Mouse (Mus musculus): Measurements from ENCODE around the gene Acsl5. TPM values are rescaled to one million over a fixed set of nuclear protein-coding genes. Genes with fewer than 3 reads are reported as not detected.
A peak's percentile ranks its signal among the peaks of the same experiment; 100 is the strongest.

Acsl5 gene
- polyA plus RNA-seq, 1 experiment, result 53.2 TPM

- no peak for TF ChIP-seq POLR2A (IDR thresholded peaks at IDR 0.05; ENCODE audit: borderline replicate concordance, extremely low read depth, low read depth, low read length)
- no peak for TF ChIP-seq CTCF (IDR thresholded peaks at IDR 0.05; ENCODE audit: insufficient read depth, low read length)
- WGBS, result 62% methylated on average over 9 of the region's 9 CpGs
- no peak for DNase-seq
- peaks cover 8% of the 10 kb centered on the region for H3K4me1 ChIP-seq (ENCODE audit: control insufficient read depth, insufficient read depth, low read length)
- no peak overlapping the region for H3K4me3 ChIP-seq (replicated peaks; ENCODE audit: extremely low read depth, low read depth, low read length)
These were observed 34.4 kb upstream of the Acsl5 start for GRCm38 (mm10) chr19:55217365-55217764.

DNA sequence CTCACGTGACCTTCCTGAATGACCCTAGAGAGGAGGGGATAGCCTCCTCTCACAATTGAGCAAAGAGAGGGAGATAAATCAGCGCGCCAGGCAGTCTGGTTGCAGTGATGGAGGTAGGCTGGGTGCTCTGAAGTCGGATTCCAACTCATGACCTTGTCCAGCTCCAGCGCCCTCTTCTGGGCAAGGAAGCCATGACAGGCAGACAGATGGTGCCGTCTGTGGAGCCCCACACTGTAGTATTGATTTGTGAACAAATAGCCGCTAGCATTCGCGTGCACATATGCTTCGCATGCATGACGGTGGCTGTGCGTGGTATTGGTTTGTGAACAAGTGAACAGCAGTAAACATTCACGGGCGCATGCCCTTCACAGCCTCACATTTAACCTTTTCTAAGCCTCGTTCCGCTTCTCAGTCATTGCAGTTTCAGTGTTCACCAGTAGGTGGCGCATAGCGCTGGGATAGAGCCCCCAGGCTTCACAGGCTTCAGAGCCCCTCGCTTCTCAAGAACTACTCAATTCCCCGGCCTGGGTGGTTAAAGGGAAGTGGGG is 33.5 kb upstream of the Acsl5 start:
- TF ChIP-seq CTCF (IDR thresholded peaks at IDR 0.05; ENCODE audit: insufficient read depth, low read length) (peak; percentile 85), POLR2A (IDR thresholded peaks at IDR 0.05; ENCODE audit: borderline replicate concordance, extremely low read depth, low read depth, low read length) (no peak; the same call in 1 of the 2 replicates)
- H3K4me1 ChIP-seq (ENCODE audit: control insufficient read depth, insufficient read depth, low read length), result peaks cover 7% of the 10 kb centered on the region
- DNase-seq, result peak; percentile 86
- peak overlapping the region; percentile 71 for H3K4me3 ChIP-seq (replicated peaks; ENCODE audit: extremely low read depth, low read depth, low read length)
- WGBS, result 6% methylated on average over 20 of the region's 20 CpGs

GRCm38 (mm10) chr19:55218741-55219221 is 33.0 kb upstream of the Acsl5 start:
- peak overlapping the region; percentile 22 for H3K4me3 ChIP-seq (replicated peaks; ENCODE audit: extremely low read depth, low read depth, low read length)
- TF ChIP-seq POLR2A (IDR thresholded peaks at IDR 0.05; ENCODE audit: borderline replicate concordance, extremely low read depth, low read depth, low read length), result no peak
- no peak for DNase-seq
- WGBS, result 28% methylated on average over 12 of the region's 12 CpGs
- peaks cover 7% of the 10 kb centered on the region for H3K4me1 ChIP-seq (ENCODE audit: control insufficient read depth, insufficient read depth, low read length)

DNA sequence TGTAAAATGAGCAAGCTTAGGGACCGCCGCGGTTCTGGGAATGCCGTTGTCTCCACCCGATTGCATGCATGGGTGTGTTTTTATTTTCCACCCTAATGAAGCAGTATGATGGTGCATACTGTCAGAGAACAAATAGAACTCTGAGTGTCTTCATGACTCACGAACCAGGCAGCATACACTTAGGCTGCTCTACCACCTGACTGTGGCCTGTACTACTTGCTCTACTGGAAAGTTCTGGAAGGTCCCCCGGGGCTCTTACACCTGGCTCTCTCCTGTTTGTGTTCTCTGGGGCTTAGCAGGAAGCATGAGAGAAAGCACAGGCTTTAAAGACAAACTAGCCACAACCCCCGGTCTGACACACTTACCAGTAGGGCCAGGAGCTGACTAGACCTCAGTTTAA is 32.4 kb upstream of the Acsl5 start:
- DNase-seq, result no peak

GRCm38 (mm10) chr19:55221208-55221607 is 30.5 kb upstream of the Acsl5 start:
- no peak for DNase-seq
- TF ChIP-seq POLR2A (IDR thresholded peaks at IDR 0.05; ENCODE audit: borderline replicate concordance, extremely low read depth, low read depth, low read length), result no peak
- no peak for TF ChIP-seq CTCF (IDR thresholded peaks at IDR 0.05; ENCODE audit: insufficient read depth, low read length)
- H3K4me3 ChIP-seq (replicated peaks; ENCODE audit: extremely low read depth, low read depth, low read length), result no peak overlapping the region
- WGBS, result 67% methylated on average over 6 of the region's 6 CpGs
- peaks cover 7% of the 10 kb centered on the region for H3K4me1 ChIP-seq (ENCODE audit: control insufficient read depth, insufficient read depth, low read length)

More for the DNA sequence above, 32.4 kb upstream of the Acsl5 start:
- H3K4me3 ChIP-seq (replicated peaks; ENCODE audit: extremely low read depth, low read depth, low read length), result no peak overlapping the region
- TF ChIP-seq POLR2A (IDR thresholded peaks at IDR 0.05; ENCODE audit: borderline replicate concordance, extremely low read depth, low read depth, low read length), result no peak
- TF ChIP-seq CTCF (IDR thresholded peaks at IDR 0.05; ENCODE audit: insufficient read depth, low read length), result no peak
- H3K4me1 ChIP-seq (ENCODE audit: control insufficient read depth, insufficient read depth, low read length), result peaks cover 7% of the 10 kb centered on the region
- 71% methylated on average over 8 of the region's 8 CpGs for WGBS

DNA sequence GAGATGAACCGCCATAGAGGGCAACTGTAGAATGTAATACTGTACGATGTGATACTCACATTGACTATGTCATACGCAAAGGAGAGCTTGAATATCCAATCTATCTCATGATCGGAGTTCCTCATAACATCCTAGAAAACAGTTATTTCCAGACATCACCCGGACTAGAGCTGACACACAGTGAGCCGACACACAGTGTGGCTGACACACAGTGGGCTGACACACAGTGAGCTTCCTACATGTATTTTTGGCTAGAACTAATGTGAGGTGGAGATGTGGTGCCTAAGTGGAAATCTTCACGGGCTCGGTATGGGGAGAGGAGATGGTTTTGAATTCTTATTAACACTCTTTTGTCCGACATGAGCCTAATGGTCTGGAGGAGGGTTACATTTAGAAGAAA is 29.5 kb upstream of the Acsl5 start:
- TF ChIP-seq CTCF (IDR thresholded peaks at IDR 0.05; ENCODE audit: insufficient read depth, low read length) (no peak), POLR2A (IDR thresholded peaks at IDR 0.05; ENCODE audit: borderline replicate concordance, extremely low read depth, low read depth, low read length) (no peak)
- no peak for DNase-seq
- 91% methylated on average over 9 of the region's 9 CpGs for WGBS
- Histone ChIP-seq H3K4me3 (replicated peaks; ENCODE audit: extremely low read depth, low read depth, low read length) (no peak overlapping the region), H3K4me1 (ENCODE audit: control insufficient read depth, insufficient read depth, low read length) (peaks cover 4% of the 10 kb centered on the region; the same call in 1 of the 2 replicates)

- H3K4me1 ChIP-seq (ENCODE audit: control insufficient read depth, insufficient read depth, low read length), result no peaks in the 10 kb centered on the region
- WGBS, result 72% methylated on average over 5 of the region's 5 CpGs
- no peak for DNase-seq
- TF ChIP-seq CTCF (IDR thresholded peaks at IDR 0.05; ENCODE audit: insufficient read depth, low read length) (no peak), POLR2A (IDR thresholded peaks at IDR 0.05; ENCODE audit: borderline replicate concordance, extremely low read depth, low read depth, low read length) (no peak)
- no peak overlapping the region for H3K4me3 ChIP-seq (replicated peaks; ENCODE audit: extremely low read depth, low read depth, low read length)
These were observed 25.1 kb upstream of the Acsl5 start for GRCm38 (mm10) chr19:55226621-55227020.

DNA sequence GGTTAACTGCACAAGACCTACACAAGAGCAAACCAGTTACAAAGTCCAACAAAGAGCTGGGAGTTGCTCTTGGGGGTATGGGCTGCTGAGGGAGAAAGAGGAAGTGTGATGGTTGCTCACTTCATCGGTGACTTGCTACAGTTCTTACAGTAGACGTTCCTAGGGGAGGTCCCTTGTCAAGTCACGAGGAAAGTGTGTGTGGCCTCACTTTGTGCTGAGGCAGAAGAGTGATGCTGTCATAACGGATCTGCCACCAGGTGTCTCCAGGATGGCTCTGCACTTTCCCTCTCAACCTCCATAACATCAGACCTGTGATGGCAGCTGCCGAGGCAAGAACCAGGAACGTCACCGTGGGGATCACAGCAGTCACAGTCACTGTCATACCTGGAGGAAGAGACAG is 24.6 kb upstream of the Acsl5 start:
- Histone ChIP-seq H3K4me1 (ENCODE audit: control insufficient read depth, insufficient read depth, low read length) (no peaks in the 10 kb centered on the region), H3K4me3 (replicated peaks; ENCODE audit: extremely low read depth, low read depth, low read length) (no peak overlapping the region)
- TF ChIP-seq CTCF (IDR thresholded peaks at IDR 0.05; ENCODE audit: insufficient read depth, low read length), result 0 out of 2 replicates have a peak, but pooled peaks have one; percentile 19
- TF ChIP-seq POLR2A (IDR thresholded peaks at IDR 0.05; ENCODE audit: borderline replicate concordance, extremely low read depth, low read depth, low read length), result no peak
- 71% methylated on average over 7 of the region's 7 CpGs for whole genome bisulfite sequencing
- DNase-seq, result no peak

GRCm38 (mm10) chr19:55231081-55231480 is 20.7 kb upstream of the Acsl5 start:
- Histone ChIP-seq H3K4me1 (ENCODE audit: control insufficient read depth, insufficient read depth, low read length) (no peaks in the 10 kb centered on the region), H3K4me3 (replicated peaks; ENCODE audit: extremely low read depth, low read depth, low read length) (no peak overlapping the region)
- WGBS, result 64% methylated on average over 10 of the region's 10 CpGs
- DNase-seq, result no peak
- TF ChIP-seq POLR2A (IDR thresholded peaks at IDR 0.05; ENCODE audit: borderline replicate concordance, extremely low read depth, low read depth, low read length) (no peak), CTCF (IDR thresholded peaks at IDR 0.05; ENCODE audit: insufficient read depth, low read length) (no peak)

DNA sequence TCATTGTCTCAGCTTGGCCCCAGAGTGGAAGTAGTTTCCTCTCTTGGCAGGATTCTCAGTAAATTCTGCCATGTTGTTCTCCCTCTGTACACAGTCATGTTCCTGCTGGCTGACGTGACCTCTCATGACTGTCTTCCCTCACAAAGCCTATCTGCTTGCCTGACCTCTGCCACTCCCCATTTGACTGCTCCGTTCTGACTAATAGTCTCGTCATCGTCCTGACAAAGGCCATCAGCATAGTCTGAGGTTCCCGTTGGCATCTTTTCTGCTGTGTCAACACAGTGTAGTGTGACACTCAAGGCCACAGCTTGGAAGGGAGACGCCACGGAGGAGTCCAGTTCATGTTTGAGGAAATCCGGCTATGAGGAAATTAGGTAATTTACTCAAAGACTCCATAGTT is 19.6 kb upstream of the Acsl5 start:
- H3K4me1 ChIP-seq (ENCODE audit: control insufficient read depth, insufficient read depth, low read length), result no peaks in the 10 kb centered on the region
- H3K4me3 ChIP-seq (replicated peaks; ENCODE audit: extremely low read depth, low read depth, low read length), result no peak overlapping the region
- TF ChIP-seq CTCF (IDR thresholded peaks at IDR 0.05; ENCODE audit: insufficient read depth, low read length) (no peak), POLR2A (IDR thresholded peaks at IDR 0.05; ENCODE audit: borderline replicate concordance, extremely low read depth, low read depth, low read length) (no peak)
- WGBS, result 16% methylated on average over 8 of the region's 8 CpGs
- DNase-seq, result no peak
